Mouse (Mus musculus) adipose tissue, adult 10 weeks (tissue): Measurements from ENCODE around the gene Dzip1l. TPM values are rescaled to one million over a fixed set of nuclear protein-coding genes. Genes with fewer than 3 reads are reported as not detected.

ENCODE experiments used
- polyA plus RNA-seq: library from polyadenylated mRNA; stranded (reverse); fragments of 350-450 nt; fragmentation: Illumina TruSeq; extraction: RNeasy Lipid Tissue Mini Kit (QIAGEN cat#74804); gene quantifications from one replicate; pipeline ENCODE4 v1.2.3, GENCODE M21; 2014; ENCODE audit warnings: low read depth, low replicate concordance

The Dzip1l gene
- polyA plus RNA-seq: 5.3 TPM

GRCm38 (mm10) chr9:99629281-99630011 is at the start of gene Dzip1l:
Gene Dzip1l (plus strand): TSS chr9:99629496.

GRCm38 (mm10) chr9:99612202-99612601 is 17.1 kb upstream of the Dzip1l start, which contains the start of gene A4gnt:
Gene A4gnt (plus strand): TSS chr9:99612502.

GRCm38 (mm10) chr9:99717134-99717533 is 87.8 kb downstream of the Dzip1l start, which contains the start of gene Cldn18:
Gene Cldn18 (minus strand): TSS chr9:99717267.

Other genes starting within 250 kb of the Dzip1l start
- 18.5 TPM for gene Mras, start 192.1 kb upstream of the Dzip1l start, polyA plus RNA-seq
- gene Nme9, start 178.0 kb upstream of the Dzip1l start, polyA plus RNA-seq: 4.7 TPM
- gene Armc8, start 60.6 kb upstream of the Dzip1l start, polyA plus RNA-seq: 15.8 TPM
- 9.4 TPM for gene Dbr1, start 53.7 kb upstream of the Dzip1l start, polyA plus RNA-seq
- gene A4gnt, start 17.0 kb upstream of the Dzip1l start, polyA plus RNA-seq: not detected
- not detected for gene Cldn18, start 87.8 kb downstream of the Dzip1l start, polyA plus RNA-seq
- not detected for gene Sox14, start 246.7 kb downstream of the Dzip1l start, polyA plus RNA-seq